Mouse (Mus musculus): ENCODE data around the gene Hmx3.

DNA sequence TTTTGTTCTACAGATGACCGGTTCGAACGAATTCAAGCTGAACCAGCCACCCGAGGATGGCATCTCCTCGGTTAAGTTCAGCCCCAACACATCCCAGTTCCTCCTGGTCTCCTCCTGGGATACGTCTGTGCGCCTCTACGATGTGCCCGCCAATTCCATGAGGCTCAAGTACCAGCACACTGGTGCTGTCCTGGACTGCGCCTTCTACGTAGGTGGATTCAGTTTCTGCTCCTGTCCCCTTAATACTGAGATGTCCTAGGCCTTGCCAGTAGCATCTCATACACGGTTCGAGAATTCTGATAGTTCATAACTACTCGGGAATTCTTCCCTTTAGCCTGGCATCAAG lies 18.0 kb downstream of the Hmx3 start:
- TF ChIP-seq CTCF (IDR thresholded peaks at IDR 0.05; ENCODE audit: control insufficient read depth, insufficient read depth, insufficient replicate concordance, low read depth, low read length) (no peak), POLR2A (IDR thresholded peaks at IDR 0.05; ENCODE audit: control insufficient read depth, low read depth, low read length) (no peak; the same call in 1 of the 2 replicates)

Measured in testis, adult 2 months (tissue).